10 mouse cellular contexts compared by ENCODE assay signal in the genomic region with DNA sequence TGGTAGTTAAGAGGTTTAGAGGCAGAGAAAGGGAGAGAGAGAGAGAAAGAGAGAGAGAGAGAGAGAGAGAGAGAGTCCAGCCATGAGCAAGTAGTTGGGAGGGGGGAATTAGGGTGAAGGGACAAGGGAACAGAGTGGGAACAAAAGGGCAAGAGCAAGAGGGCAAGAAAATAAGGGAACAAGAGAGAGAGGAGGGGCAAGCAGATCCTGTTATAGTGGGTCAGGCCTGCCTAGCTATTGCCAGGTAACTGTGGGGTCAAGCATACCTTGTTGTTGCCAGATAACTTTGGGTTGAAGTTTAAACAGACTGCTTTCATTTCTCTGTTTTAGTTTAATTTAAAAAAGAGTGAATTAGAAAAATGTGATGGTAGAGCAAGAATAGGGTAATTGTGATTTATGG. TPM values are rescaled to one million over a fixed set of nuclear protein-coding genes. Genes with fewer than 3 reads are reported as not detected.
A peak's percentile ranks its signal among the peaks of the same experiment; 100 is the strongest.
DNase-seq lines count a peak whose midpoint lies in the region; ATAC-seq and TF ChIP-seq lines count a peak whose summit lies in the region.
"Not testable (repeated sequence)": the region's sequence is repeated elsewhere in the genome, so short reads cannot be mapped to it uniquely, and the experiment has no call there.
"Had no signal": no experiment of that assay in that cellular context is flagged by ENCODE, and none has a peak within 500 bp of the region (broad histone marks: within the 10 kb centered on the region; RNA-seq: fewer than 3 reads in every experiment).

No protein-coding gene starts in this region.

- H3K27me3 ChIP-seq in kidney, embryonic 16.5 days (ENCODE audit: insufficient read depth, low read length); kidney, postnatal 0 days (ENCODE audit: insufficient read depth, low read length): not testable (repeated sequence)

- H3K4me1 ChIP-seq in kidney, embryonic 16.5 days (ENCODE audit: insufficient read depth, low read length); kidney, postnatal 0 days (replicated peaks; ENCODE audit: insufficient read depth, low read length): not testable (repeated sequence)

- not testable (repeated sequence) for H3K9ac ChIP-seq in kidney, embryonic 16.5 days (replicated peaks; ENCODE audit: low read length); kidney, postnatal 0 days (ENCODE audit: low read depth, low read length)

- not testable (repeated sequence) for H3K27ac ChIP-seq in kidney, embryonic 16.5 days (ENCODE audit: low read length); kidney, postnatal 0 days

- not testable (repeated sequence) for DNase-seq in kidney, postnatal 0 days (ENCODE audit: low spot score)

- not testable (repeated sequence) for H3K36me3 ChIP-seq in kidney, embryonic 16.5 days (ENCODE audit: insufficient read depth, low read length); kidney, postnatal 0 days (ENCODE audit: insufficient read depth, low read length)

- TF ChIP-seq CTCF in kidney, postnatal 0 days (IDR thresholded peaks at IDR 0.05; ENCODE audit: low read depth), result not testable (repeated sequence)

- not testable (repeated sequence) for H3K9me3 ChIP-seq in kidney, embryonic 16.5 days (ENCODE audit: low read length); kidney, postnatal 0 days (replicated peaks; ENCODE audit: low read length)

- not testable (repeated sequence) for H3K4me2 ChIP-seq in kidney, embryonic 16.5 days (replicated peaks; ENCODE audit: low read depth, low read length); kidney, postnatal 0 days (ENCODE audit: low read length)

- ATAC-seq in kidney, embryonic 16.5 days (ENCODE audit: low FRiP score, low TSS enrichment), result peak; percentile 87
- ATAC-seq in kidney, postnatal 0 days (replicated peaks; ENCODE audit: low FRiP score, low read depth), result peak; percentile 69

- not testable (repeated sequence) for H3K4me3 ChIP-seq in kidney, embryonic 16.5 days (ENCODE audit: low read length); kidney, postnatal 0 days (replicated peaks; ENCODE audit: low read depth, low read length)

RNA-seq across cellular contexts. Expression of a gene that starts 44.4 kb away (rescaled TPM):
- not detected in 2 replicates for polyA plus RNA-seq in kidney, embryonic 16.5 days (2015; fragmentation: Nextera tagmentation; extraction: Ambion mirVana)
- polyA plus RNA-seq in kidney, postnatal 0 days (2015; fragmentation: Nextera tagmentation; extraction: Ambion mirVana), result 0.21 TPM in 1 of 2 replicates, not detected in the other
- polyA plus RNA-seq: activated CD4-positive, CD25-positive, alpha-beta regulatory T cell, adult 4 months; adrenal gland, adult 2 months; brain, embryonic 14.5 days; C2C12; CD4-positive, CD25-positive, alpha-beta regulatory T cell, adult 4 months; cerebellum, adult 2 months; G1E; Patski had no signal
